In genomic region chr5:68027474-68027873, GRCm38 (mm10) we compare ENCODE assay signal across 34 mouse cellular contexts. TPM values are rescaled to one million over a fixed set of nuclear protein-coding genes. Genes with fewer than 3 reads are reported as not detected.
DNase-seq lines count a peak whose midpoint lies in the region; ATAC-seq lines count a peak whose summit lies in the region.
"Had no signal": no experiment of that assay in that cellular context is flagged by ENCODE, and none has a peak within 500 bp of the region (broad histone marks: within the 10 kb centered on the region; RNA-seq: fewer than 3 reads in every experiment).

No protein-coding gene starts in this region.

- H3K4me3 ChIP-seq in hindbrain, embryonic 14.5 days (replicated peaks; ENCODE audit: low read length) = no peak overlapping the region
- no peak overlapping the region for H3K4me3 ChIP-seq in hindbrain, embryonic 11.5 days (ENCODE audit: low read depth, low read length)
- no peak overlapping the region for H3K4me3 ChIP-seq in neural tube, embryonic 13.5 days
- H3K4me3 ChIP-seq in hindbrain, embryonic 16.5 days (ENCODE audit: low read length) = no peak overlapping the region
- no peak overlapping the region for H3K4me3 ChIP-seq in neural tube, embryonic 15.5 days (replicated peaks)
- H3K4me3 ChIP-seq: forebrain, embryonic 13.5 days; heart, adult 2 months; left cerebral cortex, adult 2 months; limb, embryonic 15.5 days; liver, embryonic 15.5 days; midbrain, embryonic 12.5 days had no signal

- H3K4me1 ChIP-seq in hindbrain, embryonic 14.5 days (replicated peaks; ENCODE audit: control insufficient read depth, insufficient read depth, low read length) = peaks cover 5% of the 10 kb centered on the region; the same call in 1 of the 2 replicates
- no peaks in the 10 kb centered on the region for H3K4me1 ChIP-seq in hindbrain, embryonic 11.5 days (replicated peaks; ENCODE audit: control insufficient read depth, insufficient read depth, low read length)
- H3K4me1 ChIP-seq in neural tube, embryonic 13.5 days (replicated peaks) = no peaks in the 10 kb centered on the region
- H3K4me1 ChIP-seq in hindbrain, embryonic 16.5 days (ENCODE audit: control insufficient read depth, insufficient read depth, low read depth, low read length) = no peaks in the 10 kb centered on the region
- peaks cover 4% of the 10 kb centered on the region; the same call in 1 of the 2 replicates for H3K4me1 ChIP-seq in neural tube, embryonic 15.5 days
- H3K4me1 ChIP-seq: forebrain, embryonic 13.5 days; limb, embryonic 15.5 days; liver, embryonic 15.5 days; midbrain, embryonic 12.5 days had no signal

- no peaks in the 10 kb centered on the region for H3K9me3 ChIP-seq in hindbrain, embryonic 14.5 days (ENCODE audit: control insufficient read depth, low read length)
- no peaks in the 10 kb centered on the region for H3K9me3 ChIP-seq in hindbrain, embryonic 11.5 days (ENCODE audit: control insufficient read depth, low read length)
- H3K9me3 ChIP-seq in neural tube, embryonic 13.5 days = no peaks in the 10 kb centered on the region
- H3K9me3 ChIP-seq in hindbrain, embryonic 16.5 days (ENCODE audit: control insufficient read depth, low read length) = no peaks in the 10 kb centered on the region
- H3K9me3 ChIP-seq in neural tube, embryonic 15.5 days (replicated peaks) = no peaks in the 10 kb centered on the region
- H3K9me3 ChIP-seq: forebrain, embryonic 13.5 days; limb, embryonic 15.5 days; liver, embryonic 15.5 days; midbrain, embryonic 12.5 days had no signal

- WGBS in hindbrain, embryonic 14.5 days = 75% methylated on average over 4 of the region's 4 CpGs
- 86% methylated on average over 4 of the region's 4 CpGs for WGBS in hindbrain, embryonic 11.5 days
- WGBS in neural tube, embryonic 13.5 days = 75% methylated on average over 4 of the region's 4 CpGs
- WGBS in hindbrain, embryonic 16.5 days = 61% methylated on average over 4 of the region's 4 CpGs
- WGBS in neural tube, embryonic 15.5 days = 51% methylated on average over 4 of the region's 4 CpGs

- no peaks in the 10 kb centered on the region for H3K36me3 ChIP-seq in hindbrain, embryonic 14.5 days (replicated peaks; ENCODE audit: control insufficient read depth, insufficient read depth)
- H3K36me3 ChIP-seq in hindbrain, embryonic 11.5 days (ENCODE audit: control insufficient read depth, insufficient read depth, low read length) = no peaks in the 10 kb centered on the region
- H3K36me3 ChIP-seq in neural tube, embryonic 13.5 days = no peaks in the 10 kb centered on the region
- H3K36me3 ChIP-seq in hindbrain, embryonic 16.5 days (ENCODE audit: control insufficient read depth, insufficient read depth, low read length) = no peaks in the 10 kb centered on the region
- no peaks in the 10 kb centered on the region for H3K36me3 ChIP-seq in neural tube, embryonic 15.5 days
- H3K36me3 ChIP-seq: limb, embryonic 15.5 days; liver, embryonic 15.5 days; midbrain, embryonic 12.5 days had no signal

- 0 out of 2 replicates have a peak overlapping the region, but pooled peaks have one; percentile 35 for H3K27ac ChIP-seq in hindbrain, embryonic 14.5 days
- no peak overlapping the region for H3K27ac ChIP-seq in hindbrain, embryonic 11.5 days (ENCODE audit: low read depth, low read length)
- H3K27ac ChIP-seq in neural tube, embryonic 13.5 days (replicated peaks) = 0 out of 2 replicates have a peak overlapping the region, but pooled peaks have one; percentile 9
- peak overlapping the region; percentile 17; the same call in 1 of the 2 replicates for H3K27ac ChIP-seq in hindbrain, embryonic 16.5 days (ENCODE audit: low read depth, low read length)
- H3K27ac ChIP-seq in neural tube, embryonic 15.5 days (replicated peaks) = peak overlapping the region; percentile 33; the same call in 1 of the 2 replicates
- H3K27ac ChIP-seq: forebrain, embryonic 13.5 days; heart, adult 2 months; kidney, postnatal 0 days; left cerebral cortex, adult 2 months; limb, embryonic 15.5 days; liver, embryonic 15.5 days; midbrain, embryonic 12.5 days had no signal

- no peak for DNase-seq in hindbrain, embryonic 14.5 days (ENCODE audit: low spot score)
- DNase-seq in hindbrain, embryonic 11.5 days (ENCODE audit: low spot score) = no peak
- DNase-seq in neural tube, embryonic 10.5 days (ENCODE audit: extremely low spot score, low spot score) = no peak
- no peak for DNase-seq in adrenal gland, adult 2 months
- DNase-seq in cerebellum, adult 18-20 months = no peak
- DNase-seq: adrenal gland, postnatal 14 days; B cell, adult 2 months; cerebellum, adult 11-12 months; cerebellum, postnatal 36 days; gastrocnemius, postnatal 25 days; heart, adult 2 months; kidney, adult 18-20 months; left cerebral cortex, postnatal 4 days; lung, postnatal 4 days; retina, postnatal 1 day; right cerebral cortex, postnatal 25 days; spleen, adult 18-20 months had no signal

- H3K9ac ChIP-seq in hindbrain, embryonic 14.5 days = no peak overlapping the region
- no peak overlapping the region for H3K9ac ChIP-seq in hindbrain, embryonic 11.5 days (ENCODE audit: low read depth, low read length)
- no peak overlapping the region for H3K9ac ChIP-seq in neural tube, embryonic 13.5 days
- H3K9ac ChIP-seq in hindbrain, embryonic 16.5 days (ENCODE audit: low read depth, low read length) = no peak overlapping the region
- H3K9ac ChIP-seq in neural tube, embryonic 15.5 days (replicated peaks) = no peak overlapping the region
- H3K9ac ChIP-seq: forebrain, embryonic 13.5 days; limb, embryonic 15.5 days; liver, embryonic 15.5 days; midbrain, embryonic 12.5 days had no signal

- H3K27me3 ChIP-seq in hindbrain, embryonic 14.5 days (ENCODE audit: control insufficient read depth, insufficient read depth, low read length) = no peaks in the 10 kb centered on the region
- no peaks in the 10 kb centered on the region for H3K27me3 ChIP-seq in hindbrain, embryonic 11.5 days (ENCODE audit: control insufficient read depth, insufficient read depth, low read length)
- no peaks in the 10 kb centered on the region for H3K27me3 ChIP-seq in neural tube, embryonic 13.5 days
- no peaks in the 10 kb centered on the region for H3K27me3 ChIP-seq in hindbrain, embryonic 16.5 days (replicated peaks; ENCODE audit: control insufficient read depth, insufficient read depth, low read length)
- H3K27me3 ChIP-seq in neural tube, embryonic 15.5 days (replicated peaks) = no peaks in the 10 kb centered on the region
- H3K27me3 ChIP-seq: forebrain, embryonic 13.5 days; limb, embryonic 15.5 days; liver, embryonic 15.5 days; midbrain, embryonic 12.5 days had no signal

- no peak for ATAC-seq in hindbrain, embryonic 14.5 days (ENCODE audit: low FRiP score)
- ATAC-seq in hindbrain, embryonic 11.5 days (ENCODE audit: low FRiP score) = no peak
- no peak for ATAC-seq in neural tube, embryonic 13.5 days (ENCODE audit: low read depth)
- 0 out of 2 replicates have a peak, but pooled peaks have one; percentile 37 for ATAC-seq in hindbrain, embryonic 16.5 days
- ATAC-seq in neural tube, embryonic 15.5 days (ENCODE audit: low FRiP score) = peak; percentile 28; the same call in 1 of the 2 replicates
- ATAC-seq: forebrain, embryonic 13.5 days; inflammation-experienced regulatory T-cells, adult 6 months had no signal

- no peak overlapping the region for H3K4me2 ChIP-seq in hindbrain, embryonic 14.5 days (replicated peaks)
- no peak overlapping the region for H3K4me2 ChIP-seq in hindbrain, embryonic 11.5 days (replicated peaks; ENCODE audit: low read depth, low read length)
- H3K4me2 ChIP-seq in neural tube, embryonic 13.5 days = no peak overlapping the region
- no peak overlapping the region for H3K4me2 ChIP-seq in hindbrain, embryonic 16.5 days (ENCODE audit: low read length)
- no peak overlapping the region for H3K4me2 ChIP-seq in neural tube, embryonic 15.5 days
- H3K4me2 ChIP-seq: forebrain, embryonic 13.5 days; limb, embryonic 15.5 days; liver, embryonic 15.5 days; midbrain, embryonic 12.5 days had no signal

RNA-seq across cellular contexts. Expression of gene Grxcr1, which starts 4.2 kb away (rescaled TPM):
- 0.20 TPM in 1 of 2 replicates, not detected in the other for polyA plus RNA-seq in hindbrain, embryonic 14.5 days (2014; fragmentation: Nextera tagmentation; extraction: Ambion mirVana)
- 0.15 and 0.38 TPM in 2 replicates for polyA plus RNA-seq in hindbrain, embryonic 11.5 days (2014; fragmentation: Nextera tagmentation; extraction: Ambion mirVana)
- not detected in 2 replicates for polyA plus RNA-seq in neural tube, embryonic 13.5 days (2015; fragmentation: Nextera tagmentation; extraction: Ambion mirVana)
- polyA plus RNA-seq in hindbrain, embryonic 16.5 days (2015; fragmentation: Nextera tagmentation; extraction: Ambion mirVana) = not detected in 2 replicates
- polyA plus RNA-seq in neural tube, embryonic 15.5 days (2015; fragmentation: Nextera tagmentation; extraction: Ambion mirVana) = not detected in 2 replicates
- total RNA-seq in adrenal gland, adult 2 months (2021) = not detected
- not detected in 2 replicates for polyA plus RNA-seq in adrenal gland, adult 2 months (2012; rRNA removed)
- total RNA-seq: adrenal gland, postnatal 14 days; gastrocnemius, postnatal 25 days; heart, adult 2 months; heart, postnatal 25 days; layer of hippocampus, postnatal 10 days; left cerebral cortex, adult 2 months; left cerebral cortex, postnatal 4 days; MEL had no signal
- polyA plus RNA-seq: forebrain, embryonic 13.5 days; heart, adult 2 months; heart, embryonic 14.5 days; inflammation-experienced regulatory T-cells, adult 6 months; kidney, postnatal 0 days; large intestine, adult 2 months; limb, embryonic 15.5 days; liver, embryonic 15.5 days; lung, embryonic 16.5 days; midbrain, embryonic 12.5 days; urinary bladder, adult 2 months had no signal

Comparison
In these comparisons a context has a peak if more than half of its experiments do, and no peak if none do; other contexts are left out.
1. ATAC-seq: peak in hindbrain, embryonic 16.5 days (single experiment) and neural tube, embryonic 15.5 days (single experiment); none in hindbrain, embryonic 14.5 days (single experiment), hindbrain, embryonic 11.5 days (single experiment) and neural tube, embryonic 13.5 days (single experiment).